Mouse (Mus musculus) embryonic facial prominence, embryonic 11.5 days (tissue): Measurements from ENCODE around the gene Tcte2. TPM values are rescaled to one million over a fixed set of nuclear protein-coding genes. Genes with fewer than 3 reads are reported as not detected.

Experiments used
- ATAC-seq: fragments of 200-750 bp; cut with Nextera tagmentation; replicated peaks from 2 replicates; pipeline ENCODE4 v1.8.0; 2017; ENCODE audit warnings: low read depth; ENCODE audit not compliant: insufficient number of reproducible peaks, low FRiP score, low TSS enrichment
- DNase-seq: peaks from one replicate; pipeline ENCODE4 v3.0.0-alpha.2; 2015; ENCODE audit warnings: low spot score
- H3K27ac ChIP-seq: fragments of 300-500 bp; sonication (generic); replicated peaks from 2 replicates; pipeline ENCODE4 v1.5.1; 2014; ENCODE audit warnings: mild to moderate bottlenecking, low read depth, low read length, control low read depth
- H3K27me3 ChIP-seq: fragments of 300-500 bp; sonication (generic); 2 replicates; pipeline ENCODE4 v1.6.1; 2014; ENCODE audit warnings: mild to moderate bottlenecking, low read length, moderate library complexity, mixed read lengths; ENCODE audit not compliant: control insufficient read depth, insufficient read depth
- H3K36me3 ChIP-seq: fragments of 300-500 bp; sonication (generic); replicated peaks from 2 replicates; pipeline ENCODE4 v1.6.1; 2014; ENCODE audit warnings: low read depth, mild to moderate bottlenecking, low read length, moderate library complexity, mixed read lengths; ENCODE audit not compliant: control insufficient read depth, insufficient read depth
- H3K4me1 ChIP-seq: fragments of 300-500 bp; sonication (generic); 2 replicates; pipeline ENCODE4 v1.6.1; 2014; ENCODE audit warnings: low read length, mixed read lengths; ENCODE audit not compliant: control insufficient read depth, insufficient read depth
- H3K4me2 ChIP-seq: fragments of 300-500 bp; sonication (generic); 2 replicates; pipeline ENCODE4 v1.6.1; 2014; ENCODE audit warnings: low read depth, mild to moderate bottlenecking, control low read depth, low read length, moderate library complexity
- H3K4me3 ChIP-seq: fragments of 300-500 bp; sonication (generic); 2 replicates; pipeline ENCODE4 v1.5.1; 2014; ENCODE audit warnings: low read depth, low read length, control low read depth
- H3K9ac ChIP-seq: fragments of 300-500 bp; sonication (generic); replicated peaks from 2 replicates; pipeline ENCODE4 v1.6.1; 2014; ENCODE audit warnings: mild to moderate bottlenecking, control low read depth, low read length
- H3K9me3 ChIP-seq: fragments of 300-500 bp; sonication (generic); replicated peaks from 2 replicates; pipeline ENCODE4 v1.6.1; 2016; ENCODE audit warnings: mild to moderate bottlenecking, low read length, inconsistent platforms, mixed read lengths; ENCODE audit not compliant: control insufficient read depth
- WGBS: fragments of 180-500 bp; shearing (Covaris S2); extraction: QIAGEN DNeasy Blood & Tissue Kit; methylation state at CpG from one replicate; pipeline ENCODE4 v1.1.7; 2014; 5-methylcytosine and 5-hydroxymethylcytosine counted together
- polyA plus RNA-seq: library from polyadenylated mRNA; unstranded; fragments of >200 nt; fragmentation: Nextera tagmentation; extraction: Ambion mirVana; gene quantifications from 2 replicates; pipeline ENCODE4 v1.2.1, GENCODE M21; 2014

The Tcte2 gene
- polyA plus RNA-seq, 1 experiment from 2014 or later: 4.4 TPM

GRCm38 (mm10) chr17:13685621-13686020 lies 76.0 kb downstream of the Tcte2 start:
- no peak for DNase-seq
- Histone ChIP-seq H3K4me3 (no peak overlapping the region), H3K4me1 (no peaks in the 10 kb centered on the region), H3K27ac (no peak overlapping the region), H3K4me2 (no peak overlapping the region), H3K27me3 (no peaks in the 10 kb centered on the region), H3K9me3 (0 out of 2 replicates have a peak, but pooled peaks cover 2% of the 10 kb centered on the region), H3K9ac (no peak overlapping the region), H3K36me3 (no peaks in the 10 kb centered on the region)
- no peak for ATAC-seq
- WGBS: 83% methylated on average over 3 of the region's 3 CpGs

GRCm38 (mm10) chr17:13684256-13684655 lies 77.4 kb downstream of the Tcte2 start:
- no peak overlapping the region for H3K4me2 ChIP-seq
- no peak overlapping the region for H3K27ac ChIP-seq
- H3K9ac ChIP-seq: no peak overlapping the region
- 0 out of 2 replicates have a peak, but pooled peaks cover 2% of the 10 kb centered on the region for H3K9me3 ChIP-seq
- no peaks in the 10 kb centered on the region for H3K4me1 ChIP-seq
- H3K4me3 ChIP-seq: no peak overlapping the region
- H3K36me3 ChIP-seq: no peaks in the 10 kb centered on the region
- DNase-seq (no peak), ATAC-seq (no peak)
- 40% methylated on average over 7 of the region's 7 CpGs for WGBS
- no peaks in the 10 kb centered on the region for H3K27me3 ChIP-seq

DNA sequence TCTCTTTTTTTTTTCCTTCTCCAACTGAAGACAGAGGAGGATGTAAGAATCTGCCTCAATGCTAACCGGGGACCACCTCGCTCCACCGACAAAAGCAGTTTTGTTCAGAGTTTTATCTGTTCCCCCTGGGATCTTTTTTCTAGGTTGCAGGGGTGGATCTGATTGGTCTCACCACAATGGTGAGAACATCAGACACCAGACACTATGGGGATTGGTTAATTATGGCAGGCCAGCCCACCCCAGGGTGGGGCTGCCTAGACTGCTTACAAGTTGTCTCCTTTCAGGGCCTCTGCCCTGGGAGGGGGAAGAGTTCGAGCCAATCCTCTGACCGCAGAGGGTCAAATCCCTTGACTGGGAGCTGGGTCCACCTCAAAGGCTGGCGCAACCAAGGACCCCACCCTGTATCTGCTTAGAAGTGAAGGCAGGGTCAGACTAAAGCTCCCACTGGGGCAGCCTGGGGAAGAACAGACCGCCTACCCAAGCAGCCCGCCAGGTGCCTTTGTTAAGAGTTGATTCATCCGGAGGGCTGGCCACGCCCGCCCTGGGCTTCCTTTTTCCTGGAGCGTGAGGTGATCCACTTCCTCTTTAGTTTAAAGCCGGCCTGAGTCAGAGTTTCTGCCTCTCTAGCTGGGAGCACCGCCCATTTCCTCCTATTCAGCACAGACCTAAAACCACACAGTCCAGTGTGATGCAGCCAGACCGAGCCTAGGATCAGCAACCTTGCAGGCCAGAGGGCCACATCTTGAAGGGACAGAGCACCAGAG lies 78.0 kb downstream of the Tcte2 start:
- peak overlapping the region; percentile 39; the same call in 1 of the 2 replicates for H3K9ac ChIP-seq
- H3K4me1 ChIP-seq: no peaks in the 10 kb centered on the region
- ATAC-seq (peak; percentile 75), DNase-seq (peak; percentile 69)
- 9% methylated on average over 15 of the region's 15 CpGs for WGBS
- H3K27ac ChIP-seq: peak overlapping the region; percentile 15; the same call in 1 of the 2 replicates
- 0 out of 2 replicates have a peak, but pooled peaks cover 2% of the 10 kb centered on the region for H3K9me3 ChIP-seq
- no peak overlapping the region; the same call in 1 of the 2 replicates for H3K4me3 ChIP-seq
- H3K27me3 ChIP-seq: no peaks in the 10 kb centered on the region
- H3K36me3 ChIP-seq: no peaks in the 10 kb centered on the region
- no peak overlapping the region; the same call in 1 of the 2 replicates for H3K4me2 ChIP-seq

DNA sequence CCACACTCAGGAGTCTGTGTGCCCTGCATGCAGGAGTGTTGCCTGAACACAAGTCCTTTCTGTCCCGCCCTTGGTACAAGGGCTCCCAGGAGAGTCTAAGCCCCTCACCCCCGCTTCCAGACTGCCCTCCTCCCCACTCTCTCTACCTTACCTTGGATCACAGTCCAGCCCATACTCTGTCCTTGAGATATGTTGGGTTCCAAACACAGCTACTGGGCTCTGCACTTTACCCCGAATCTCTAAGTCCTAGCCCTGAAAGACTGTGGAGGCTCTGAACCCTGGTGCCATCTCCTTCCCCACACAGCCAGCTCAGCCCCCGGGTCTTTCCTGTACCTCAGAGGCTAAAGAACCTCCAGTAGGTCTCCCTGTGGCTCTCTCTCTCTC lies 78.6 kb downstream of the Tcte2 start:
- Histone ChIP-seq H3K27me3 (no peaks in the 10 kb centered on the region), H3K4me1 (no peaks in the 10 kb centered on the region), H3K27ac (peak overlapping the region; percentile 15; the same call in 1 of the 2 replicates), H3K36me3 (no peaks in the 10 kb centered on the region), H3K9ac (peak overlapping the region; percentile 39; the same call in 1 of the 2 replicates), H3K4me3 (peak overlapping the region; percentile 2), H3K9me3 (0 out of 2 replicates have a peak, but pooled peaks cover 2% of the 10 kb centered on the region), H3K4me2 (peak overlapping the region; percentile 14; the same call in 1 of the 2 replicates)
- 24% methylated on average over 4 of the region's 4 CpGs for WGBS
- DNase-seq (no peak), ATAC-seq (no peak)

- peak overlapping the region; percentile 2; the same call in 1 of the 2 replicates for H3K4me3 ChIP-seq
Observed at GRCm38 (mm10) chr17:13682378-13683026, 79.1 kb downstream of the Tcte2 start.

GRCm38 (mm10) chr17:13681686-13682085 lies 79.9 kb downstream of the Tcte2 start:
- Histone ChIP-seq H3K4me1 (no peaks in the 10 kb centered on the region), H3K9ac (no peak overlapping the region), H3K9me3 (0 out of 2 replicates have a peak, but pooled peaks cover 2% of the 10 kb centered on the region), H3K27ac (no peak overlapping the region), H3K4me2 (no peak overlapping the region), H3K27me3 (no peaks in the 10 kb centered on the region), H3K36me3 (no peaks in the 10 kb centered on the region), H3K4me3 (no peak overlapping the region)
- DNase-seq: no peak
- WGBS: 91% methylated on average over 6 of the region's 6 CpGs
- no peak for ATAC-seq

More at GRCm38 (mm10) chr17:13682378-13683026, 79.1 kb downstream of the Tcte2 start:
- peak overlapping the region; percentile 14; the same call in 1 of the 2 replicates for H3K4me2 ChIP-seq
- no peaks in the 10 kb centered on the region for H3K4me1 ChIP-seq
- DNase-seq (no peak), ATAC-seq (no peak)
- no peaks in the 10 kb centered on the region for H3K36me3 ChIP-seq
- WGBS: 66% methylated on average over 9 of the region's 9 CpGs
- H3K9me3 ChIP-seq: 0 out of 2 replicates have a peak, but pooled peaks cover 2% of the 10 kb centered on the region
- H3K27ac ChIP-seq: peak overlapping the region; percentile 15; the same call in 1 of the 2 replicates
- H3K9ac ChIP-seq: peak overlapping the region; percentile 37; the same call in 1 of the 2 replicates
- no peaks in the 10 kb centered on the region for H3K27me3 ChIP-seq

DNA sequence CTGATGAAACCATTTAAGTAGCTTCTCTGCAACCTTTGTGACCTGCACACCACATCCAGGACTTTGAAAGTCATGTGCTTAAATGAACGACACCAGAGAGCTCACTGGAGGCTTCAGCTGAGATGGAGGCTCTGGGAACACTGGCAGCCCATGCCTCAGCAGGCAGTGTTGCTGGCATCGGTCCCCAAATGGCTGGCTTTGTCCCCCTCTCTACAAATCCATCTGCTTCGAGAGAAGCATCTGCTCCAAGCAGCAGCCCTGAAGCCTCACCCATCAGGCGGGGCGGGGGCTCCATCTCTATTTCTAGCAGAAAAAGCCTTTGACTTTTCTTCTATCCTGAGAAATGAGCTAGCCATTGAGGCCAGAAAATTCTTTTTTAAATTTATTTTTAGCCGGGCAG lies 80.5 kb downstream of the Tcte2 start:
- H3K4me3 ChIP-seq: no peak overlapping the region
- H3K36me3 ChIP-seq: no peaks in the 10 kb centered on the region
- 82% methylated on average over 6 of the region's 6 CpGs for WGBS
- H3K4me1 ChIP-seq: no peaks in the 10 kb centered on the region
- H3K4me2 ChIP-seq: no peak overlapping the region
- no peak for DNase-seq
- no peak for ATAC-seq
- no peak overlapping the region for H3K27ac ChIP-seq
- no peaks in the 10 kb centered on the region for H3K27me3 ChIP-seq
- H3K9me3 ChIP-seq: 0 out of 2 replicates have a peak, but pooled peaks cover 2% of the 10 kb centered on the region
- H3K9ac ChIP-seq: no peak overlapping the region
